Mouse (Mus musculus) CD4-positive, CD25-positive, alpha-beta regulatory T cell (primary cell): ENCODE measurements around the gene Rgs12. TPM values are rescaled to one million over a fixed set of nuclear protein-coding genes. Genes with fewer than 3 reads are reported as not detected.

Experiments
- polyA plus RNA-seq: library from polyadenylated mRNA; unstranded; fragments of 100-300 nt; shearing (Covaris generic); gene quantifications from one replicate; pipeline ENCODE4 v1.2.1, GENCODE M21; 2017

Gene Rgs12
- 3.2 TPM for polyA plus RNA-seq

GRCm38 (mm10) chr5:34948861-34949760, at the start of gene Rgs12:
Gene Rgs12, plus strand, starts transcription at chr5:34949445.

GRCm38 (mm10) chr5:34907910-34908725, 41.1 kb upstream of the Rgs12 start, which contains the start of gene Msantd1:
Gene Msantd1, plus strand, starts transcription at chr5:34908012.

GRCm38 (mm10) chr5:35041268-35041829, 92.1 kb downstream of the Rgs12 start, which contains the start of gene Hgfac:
Gene Hgfac, plus strand, starts transcription at chr5:35041509.

GRCm38 (mm10) chr5:35056604-35057432, 107.6 kb downstream of the Rgs12 start, which contains the start of gene Dok7:
Gene Dok7, plus strand, starts transcription at chr5:35056766.

Other genes starting within 250 kb of the Rgs12 start
- 21.4 TPM for gene Htt, start 187.7 kb upstream of the Rgs12 start, polyA plus RNA-seq
- 0.54 TPM for gene Msantd1, start 41.4 kb upstream of the Rgs12 start, polyA plus RNA-seq
- gene Hgfac, start 92.1 kb downstream of the Rgs12 start, polyA plus RNA-seq, result 5.9 TPM
- not detected for gene Dok7, start 107.3 kb downstream of the Rgs12 start, polyA plus RNA-seq
- gene Lrpap1, start 156.3 kb downstream of the Rgs12 start, polyA plus RNA-seq, result 72.8 TPM